Mouse (Mus musculus) testis, postnatal 10 days (tissue): ENCODE measurements around the gene Itpr3.

ENCODE experiments used
- DNase-seq: peaks from one replicate; pipeline ENCODE4 v3.0.0; 2021; ENCODE audit warnings: low spot score

The Itpr3 gene

DNA sequence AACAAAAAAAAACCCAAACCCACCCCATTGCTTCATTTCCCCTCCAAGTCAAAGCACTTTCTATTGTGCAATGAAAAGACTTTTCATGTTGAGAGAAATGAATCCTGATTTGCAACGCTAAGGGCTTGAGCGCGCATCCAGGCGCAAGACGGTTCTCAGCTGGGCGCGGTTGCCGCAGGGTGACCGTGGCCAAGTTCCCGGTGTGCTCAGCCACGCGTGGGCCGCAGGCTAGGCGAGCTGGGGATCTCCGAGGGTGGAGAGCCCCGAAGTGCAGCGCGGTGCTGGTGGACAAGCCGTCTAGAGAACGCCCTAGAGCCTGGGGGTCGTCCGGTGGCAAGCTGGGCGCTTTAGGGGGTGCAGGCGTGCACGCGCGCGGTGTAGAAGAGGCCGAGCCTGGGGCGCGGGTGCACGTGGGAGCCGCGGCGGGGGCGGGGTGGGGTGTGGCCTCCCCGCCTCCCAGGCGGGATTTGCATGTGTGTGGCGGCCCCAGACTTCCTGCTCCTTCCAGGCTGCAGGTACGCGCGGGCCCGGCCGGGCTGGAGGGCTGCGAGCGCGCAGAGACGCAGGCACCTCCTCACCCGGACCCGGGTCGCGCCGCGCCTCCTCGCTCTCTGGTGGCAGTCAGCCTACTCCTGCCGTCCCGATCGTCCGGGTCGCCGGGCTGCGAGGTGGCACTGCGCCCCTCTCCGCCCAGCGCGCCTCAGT, at the start of gene Itpr3:
Gene Itpr3, plus strand, starts transcription at position 493 of the 705 bp plus-strand sequence.
- DNase-seq, result peak; percentile 85

GRCm38 (mm10) chr17:27008277-27008676, 48.8 kb upstream of the Itpr3 start:
- DNase-seq, result no peak

DNA sequence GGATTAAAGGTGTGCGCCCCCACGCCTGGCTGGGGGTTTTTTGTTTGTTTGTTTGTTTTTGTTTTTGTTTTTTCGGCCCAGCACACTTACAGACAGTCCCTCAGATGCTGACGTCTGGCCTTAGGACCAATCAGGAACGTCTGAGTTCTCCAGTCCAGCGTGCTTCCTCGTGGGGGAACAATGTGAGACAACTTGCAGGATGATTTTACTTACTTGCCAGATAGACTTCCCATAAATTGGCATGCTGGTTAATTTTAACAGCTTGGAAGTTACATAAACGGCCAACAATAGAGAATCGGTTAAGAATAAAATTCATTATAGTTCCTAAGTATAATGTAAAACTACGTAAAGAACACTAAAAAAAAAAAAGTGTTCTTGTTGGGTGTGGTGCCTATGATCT, 45.9 kb upstream of the Itpr3 start:
- DNase-seq, result no peak

DNA sequence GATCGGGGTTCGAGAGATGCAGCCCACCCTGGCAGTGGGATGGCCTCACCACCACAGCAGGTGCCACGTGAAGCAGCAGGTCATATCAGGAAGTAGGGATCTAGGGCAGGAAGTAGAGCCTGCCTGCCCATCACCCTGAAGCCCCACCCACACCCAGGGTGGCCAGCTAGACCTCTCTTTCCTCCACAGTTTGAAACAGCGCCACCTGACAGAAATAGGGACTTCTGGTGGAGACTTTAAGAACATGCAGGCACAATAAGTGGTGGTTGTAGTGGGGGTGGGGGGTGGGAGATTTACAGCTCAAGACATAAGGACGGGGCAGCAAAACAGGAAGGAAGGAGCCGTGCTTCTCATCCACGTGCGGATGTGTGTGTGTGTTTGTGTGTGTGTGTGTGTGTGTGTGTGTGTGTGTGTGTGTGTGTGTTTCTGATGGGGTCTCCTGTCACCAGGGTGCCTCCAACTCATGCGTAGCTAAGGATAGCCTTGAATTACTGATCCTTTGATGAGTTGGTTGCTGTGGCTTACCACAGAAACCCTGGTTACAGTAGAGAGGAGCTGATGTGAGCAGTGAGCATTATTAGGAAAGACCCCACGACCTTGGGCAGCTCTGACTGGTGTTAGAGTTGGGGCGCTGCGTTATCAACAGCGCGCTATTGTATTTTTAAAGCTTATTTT, 45.0 kb upstream of the Itpr3 start:
- no peak for DNase-seq

DNA sequence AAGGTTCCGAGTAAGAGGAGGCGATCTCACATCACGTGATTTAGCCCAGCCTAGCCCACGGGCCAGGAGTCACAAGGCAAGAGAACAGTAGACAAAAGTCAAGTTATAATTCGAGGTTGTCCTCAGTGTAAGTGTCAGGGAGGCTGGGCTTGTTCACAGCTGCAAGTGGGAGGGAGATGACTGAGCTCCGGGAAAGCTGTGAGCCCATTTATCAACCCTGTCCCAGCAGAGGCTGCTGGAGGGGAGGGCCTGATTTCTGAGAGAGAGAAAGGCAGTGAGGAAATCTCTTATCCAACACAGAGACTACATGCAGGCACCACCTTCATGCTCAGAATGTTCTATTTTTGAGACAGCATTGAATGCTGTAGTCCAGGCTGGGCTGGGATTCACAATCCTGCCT, 44.2 kb upstream of the Itpr3 start:
- no peak for DNase-seq

DNA sequence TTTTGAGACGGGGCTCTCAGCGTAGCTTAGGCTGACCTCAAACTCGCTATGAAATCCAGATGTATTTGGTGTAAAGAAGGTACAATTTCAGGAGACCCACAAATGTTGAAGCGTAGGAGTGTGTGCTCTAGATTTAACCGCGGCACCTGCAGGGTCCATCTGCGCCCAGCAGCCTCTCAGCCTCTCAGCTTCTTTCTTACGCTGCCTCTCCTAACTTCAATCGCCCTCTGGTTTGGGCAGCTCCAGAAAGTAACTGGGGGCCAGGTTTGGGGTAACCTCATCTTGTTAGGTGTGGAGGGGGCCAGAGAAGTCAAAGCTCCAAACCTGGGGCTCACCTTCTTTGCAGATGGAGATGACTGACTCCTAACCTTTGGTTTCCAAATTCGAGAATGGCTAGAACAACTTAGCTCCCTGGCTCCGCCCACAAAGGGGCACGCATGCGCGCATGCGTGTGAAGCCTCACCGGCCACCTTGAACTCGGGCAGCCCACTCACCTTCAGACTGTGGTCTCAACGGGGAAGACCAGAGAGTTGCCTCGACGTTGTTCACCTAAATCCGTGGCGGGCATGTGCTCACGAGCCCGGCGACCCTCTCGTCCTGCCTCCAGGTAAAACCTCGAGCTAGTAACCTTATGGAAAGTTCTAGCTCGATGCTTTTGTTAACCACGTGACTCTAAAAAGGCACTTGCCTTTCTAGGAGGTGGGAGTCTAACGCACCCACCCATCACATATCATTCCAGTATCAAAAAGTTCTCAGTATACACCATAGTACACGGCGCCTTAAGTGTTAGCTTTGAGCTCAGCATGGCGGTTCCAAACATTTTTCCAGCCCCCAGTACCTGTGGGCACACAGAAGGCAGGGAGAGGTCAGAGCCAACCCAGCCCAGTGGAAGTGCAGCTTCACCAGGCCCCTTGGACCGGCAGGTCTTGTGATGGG, 39.3 kb upstream of the Itpr3 start:
- DNase-seq, result peak; percentile 95

- peak; percentile 68 for DNase-seq
Observed at GRCm38 (mm10) chr17:27018555-27019196, 38.4 kb upstream of the Itpr3 start.

- no peak for DNase-seq
Observed at GRCm38 (mm10) chr17:27021076-27021475, 36.0 kb upstream of the Itpr3 start.

GRCm38 (mm10) chr17:27021736-27022135, 35.4 kb upstream of the Itpr3 start:
- DNase-seq, result no peak

DNA sequence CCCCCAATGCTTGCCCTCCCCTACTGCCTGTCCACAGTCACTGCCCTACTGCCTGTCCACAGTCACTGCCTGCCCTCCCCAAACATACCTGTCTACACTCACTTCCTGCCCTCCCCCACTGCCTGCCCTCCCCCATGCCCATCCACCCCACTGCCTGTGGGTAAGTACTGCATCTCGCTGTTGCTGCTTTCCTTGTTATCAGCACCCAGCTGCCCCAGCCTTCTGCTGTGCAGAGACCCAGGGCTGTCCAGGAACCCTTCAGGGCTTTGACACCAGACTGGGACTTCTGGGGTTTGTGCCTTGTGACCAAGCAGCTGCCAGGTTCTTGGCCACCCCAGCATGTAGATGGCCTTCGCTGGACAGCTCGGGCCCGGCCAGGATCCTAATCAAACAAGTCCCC, 33.8 kb upstream of the Itpr3 start:
- DNase-seq, result no peak

DNA sequence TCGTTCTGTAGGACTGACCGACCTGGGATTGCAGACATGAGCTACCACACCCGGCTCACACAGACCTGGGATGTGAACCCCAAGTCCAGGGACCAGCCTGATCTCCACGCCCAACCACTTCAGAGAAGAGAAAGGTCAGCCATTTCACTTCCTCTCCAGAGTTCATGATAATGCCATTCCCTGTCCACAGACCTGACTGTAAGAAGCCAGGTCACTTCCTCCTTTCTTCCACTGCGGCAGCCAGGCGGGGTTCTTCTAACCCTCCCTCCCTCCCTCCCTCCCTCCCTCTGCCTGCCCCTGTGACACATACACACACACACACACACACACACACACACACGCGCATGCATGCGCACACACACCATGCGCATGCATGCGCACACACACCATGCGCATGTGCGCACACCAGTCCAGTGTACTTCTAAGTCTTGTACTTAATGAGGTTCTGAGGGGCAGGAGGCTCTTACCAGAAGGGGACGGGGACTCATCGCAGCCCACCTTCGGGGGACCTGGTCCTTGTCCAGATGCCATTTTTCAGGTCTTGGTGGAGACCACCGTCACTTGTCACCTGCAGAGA, 31.7 kb upstream of the Itpr3 start:
- no peak for DNase-seq

DNA sequence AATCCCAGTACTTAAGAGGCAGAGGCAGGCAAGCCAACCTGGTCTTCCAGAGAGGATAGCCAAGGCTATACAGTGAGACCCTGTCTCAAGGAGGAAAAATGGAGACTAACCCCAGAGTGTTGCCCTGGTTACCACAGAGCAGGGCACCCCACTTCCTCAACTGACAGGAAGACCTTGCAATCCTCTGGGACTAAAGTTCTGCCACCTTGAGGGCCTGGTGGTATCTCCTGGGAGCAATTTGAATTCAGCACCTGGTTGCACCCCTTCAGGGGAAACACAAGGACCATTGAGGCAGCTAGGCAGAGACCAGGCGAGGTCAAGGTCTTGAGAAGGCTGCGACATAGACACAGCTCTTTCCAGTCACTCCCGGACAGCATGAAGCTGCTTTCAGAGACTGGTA, 31.2 kb upstream of the Itpr3 start:
- no peak for DNase-seq

DNA sequence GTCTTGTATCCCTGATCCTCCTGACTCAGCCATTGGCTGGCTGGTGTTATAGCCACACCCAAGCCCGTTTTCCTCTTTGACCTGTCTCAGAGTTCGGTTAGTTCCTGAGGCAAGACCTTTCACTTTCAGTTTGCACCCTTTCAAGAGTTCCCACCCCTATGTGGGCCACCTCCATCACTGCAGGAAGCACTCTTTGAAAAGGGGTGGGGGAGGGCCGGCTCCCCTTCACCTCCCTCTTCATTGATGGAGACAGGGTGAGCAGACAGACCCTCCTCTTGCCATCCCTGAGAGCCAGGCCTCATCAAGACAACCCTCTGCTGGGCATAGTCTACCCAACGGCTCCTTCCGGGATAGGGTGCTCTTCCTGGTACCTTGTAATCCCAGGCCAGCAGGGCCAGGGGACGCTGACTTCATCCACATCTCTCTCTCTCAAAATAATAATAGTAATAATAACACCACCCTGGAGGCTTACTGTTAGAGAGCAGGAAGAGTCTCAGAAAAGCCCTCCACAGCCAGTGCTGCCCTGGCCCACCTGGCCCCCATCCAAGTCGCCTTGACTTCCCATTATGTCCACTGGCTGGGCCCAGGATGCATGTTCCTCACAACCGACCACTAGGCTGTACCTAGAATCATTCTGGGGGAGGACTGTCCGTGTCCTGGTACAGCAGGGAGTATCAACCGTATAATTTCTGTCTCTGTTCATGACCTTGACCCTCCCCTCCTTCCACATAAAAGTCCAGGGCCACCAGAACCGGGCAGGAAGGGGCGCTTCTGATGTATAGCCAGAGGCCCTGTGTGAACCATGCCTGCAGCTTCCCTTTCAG, 29.4 kb upstream of the Itpr3 start:
- peak; percentile 76 for DNase-seq

DNA sequence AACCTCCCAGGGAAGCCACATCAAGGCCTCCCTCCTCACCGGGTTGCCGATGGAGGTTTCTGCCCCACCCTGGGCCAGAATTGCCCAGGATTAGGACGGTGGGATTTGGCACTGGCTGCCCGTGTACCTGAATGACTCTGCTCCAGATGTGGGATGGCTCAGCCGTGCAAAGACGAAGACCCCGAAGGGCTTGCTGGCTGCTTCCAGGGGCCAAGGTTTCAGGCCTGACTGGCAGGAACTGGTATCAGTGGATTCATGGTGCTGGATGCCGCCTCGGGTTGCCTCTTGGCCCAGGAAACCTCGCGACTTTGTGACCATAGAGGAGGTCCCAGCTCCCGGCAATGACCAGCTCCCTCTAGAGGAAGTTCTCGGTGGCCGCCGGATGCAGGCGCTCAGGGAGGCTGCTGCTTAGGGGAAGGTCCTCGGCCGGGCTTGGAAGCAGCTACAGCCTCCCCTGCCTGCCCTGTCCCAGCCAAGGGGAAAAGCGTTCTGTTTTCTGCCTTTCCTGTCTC, 28.8 kb upstream of the Itpr3 start:
- peak; percentile 90 for DNase-seq

GRCm38 (mm10) chr17:27028909-27029308, 28.2 kb upstream of the Itpr3 start, which contains the start of gene Bak1:
Gene Bak1, minus strand, starts transcription at chr17:27029009.
- no peak for DNase-seq

GRCm38 (mm10) chr17:27029431-27029830, 27.7 kb upstream of the Itpr3 start:
- no peak for DNase-seq

DNA sequence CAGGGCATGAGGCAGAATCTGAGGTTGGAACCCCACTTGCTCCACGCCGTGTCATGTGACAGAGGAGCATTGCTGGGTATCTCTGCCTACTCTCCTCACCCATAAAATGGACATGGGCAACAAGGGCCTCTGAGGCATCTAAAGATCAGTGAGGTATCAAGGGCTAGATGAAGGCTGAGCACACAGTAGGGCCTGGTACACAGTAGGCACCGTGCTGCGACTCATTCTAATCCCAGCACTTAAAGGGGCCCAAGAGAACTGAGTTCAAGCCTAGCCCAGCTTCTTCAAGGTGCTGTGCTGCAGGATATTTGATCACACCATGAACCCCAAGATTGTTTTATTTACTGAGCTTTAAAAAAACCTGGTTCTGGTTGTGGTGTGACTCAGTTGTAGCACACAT, 26.2 kb upstream of the Itpr3 start:
- no peak for DNase-seq

GRCm38 (mm10) chr17:27032328-27032727, 24.8 kb upstream of the Itpr3 start:
- DNase-seq, result no peak

GRCm38 (mm10) chr17:27032869-27033268, 24.2 kb upstream of the Itpr3 start:
- peak; percentile 90 for DNase-seq

DNA sequence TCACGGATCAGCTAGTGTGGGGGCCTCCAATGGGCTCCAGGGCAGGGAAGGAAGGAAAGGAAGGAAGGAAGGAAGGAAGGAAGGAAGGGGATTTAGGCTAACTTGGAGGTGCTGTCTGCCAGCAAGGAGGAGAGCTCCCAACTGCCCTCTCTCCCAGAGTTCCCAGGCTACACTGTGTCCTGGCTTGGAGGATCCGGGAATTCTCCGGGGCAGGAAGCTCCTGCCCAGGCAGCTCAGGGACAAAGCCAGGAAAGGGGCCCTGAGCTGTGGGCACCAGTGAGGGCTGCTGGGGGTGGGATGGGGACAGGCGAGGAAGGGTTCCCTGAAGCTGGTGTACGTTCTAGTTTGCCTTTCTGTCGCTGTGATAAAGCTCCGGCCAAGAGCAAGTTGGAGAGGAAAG, 20.6 kb upstream of the Itpr3 start:
- DNase-seq, result no peak
